Mouse (Mus musculus) Patski (cell line): ENCODE results near the gene Tmem138. TPM values are rescaled to one million over a fixed set of nuclear protein-coding genes. Genes with fewer than 3 reads are reported as not detected.

Source experiments
- ATAC-seq: fragments of 100-300 bp; one replicate; pipeline ENCODE4 v1.8.0; 2021
- CTCF ChIA-PET: fragments of 350-600 bp; sonication (Branson Sonifier 250); formaldehyde crosslinking; loops from one replicate; lab custom pipeline; 2022; ENCODE audit warnings: inconsistent platforms; lab: Charles Lee
- POLR2A ChIA-PET: fragments of 350-600 bp; sonication (Branson Sonifier 250); formaldehyde crosslinking; loops from one replicate; lab custom pipeline; 2022; ENCODE audit warnings: antibody characterized with exemption, inconsistent platforms; lab: Charles Lee
- DNase-seq: peaks from one replicate; pipeline ENCODE4 v3.0.0-alpha.2; 2011; ENCODE audit warnings: low read depth, low spot score
- H3K27me3 ChIP-seq: fragments of 371-371 bp; one replicate; pipeline ENCODE4 v1.5.1; 2021
- CTCF ChIP-seq: fragments of 100-300 bp; IDR thresholded peaks from one replicate; pipeline ENCODE4 v1.5.1; 2021
- in situ Hi-C: fragments of 300-500 bp; cut with MboI; formaldehyde crosslinking; loops from 3 replicates; pipeline ENCODE4 v1.11.1; 2018; ENCODE audit warnings: low pct_unique_long_range_greater_than_20kb, mixed read lengths
- polyA plus RNA-seq: library from polyadenylated mRNA; unstranded; gene quantifications from one replicate; pipeline ENCODE4 v1.2.3, GENCODE M21; 2021

Gene Tmem138
- polyA plus RNA-seq, 1 experiment from 2014 or later = 50.3 TPM

DNA sequence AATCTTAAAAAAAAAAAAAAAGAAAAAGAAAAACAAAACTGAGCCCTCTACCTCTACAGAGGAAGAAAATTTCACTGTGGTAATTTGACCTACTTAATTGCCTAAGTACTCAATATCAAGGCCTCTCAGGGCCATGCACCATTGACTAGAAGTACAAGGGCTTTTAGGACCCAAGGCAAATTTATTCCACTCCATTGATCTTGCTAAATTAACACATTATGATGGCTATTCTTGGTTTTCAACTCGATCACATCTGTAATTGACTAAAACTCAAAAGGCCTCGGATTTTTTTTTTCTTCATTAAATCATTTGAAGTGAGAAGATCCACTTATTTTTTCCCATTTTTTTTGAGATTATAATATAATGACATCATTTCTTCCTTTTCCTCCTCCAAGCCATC lies 19.7 kb downstream of the Tmem138 start:
- H3K27me3 ChIP-seq = no peaks in the 10 kb centered on the region
- POLR2A ChIA-PET = interaction anchor here (0.7 to 3.1 kb wide), 3 partner anchors 18 to 222 kb away, joined by 3 to 17 read pairs (median 4); partner anchors contain the start of genes Ddb1 and Tkfc
- DNase-seq = no peak
- in situ Hi-C loops = no loop called here
- TF ChIP-seq CTCF = no peak
- ATAC-seq = no peak
- CTCF ChIA-PET = interaction anchor here (3.4 kb wide), 1 partner anchor 45 kb away, joined by 11 read pairs; no protein-coding TSS in a partner anchor

DNA sequence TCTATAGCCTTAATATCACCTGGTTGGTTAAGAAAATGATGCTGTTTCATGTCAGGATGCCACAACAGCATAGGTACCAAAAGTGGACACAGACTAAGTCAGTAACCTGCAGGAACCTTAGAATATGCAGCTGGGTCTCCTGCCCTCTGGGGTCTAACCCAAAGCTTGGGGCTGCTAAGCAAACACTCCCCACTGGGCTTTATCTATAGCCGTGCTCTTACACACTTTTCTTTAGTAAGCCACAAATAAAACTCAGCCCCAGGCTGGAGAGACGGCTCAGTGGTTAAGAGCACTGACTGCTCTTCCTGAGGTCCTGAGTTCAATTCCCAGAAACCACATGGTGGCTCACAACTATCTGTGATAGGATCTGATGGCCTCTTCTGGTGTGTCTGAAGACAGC lies 20.2 kb downstream of the Tmem138 start:
- CTCF ChIA-PET = interaction anchor here (3.4 kb wide), 1 partner anchor 46 kb away, joined by 11 read pairs; no protein-coding TSS in a partner anchor
- ATAC-seq (no peak), DNase-seq (no peak)
- no peaks in the 10 kb centered on the region for H3K27me3 ChIP-seq
- no peak for TF ChIP-seq CTCF
- in situ Hi-C loops = no loop called here
- POLR2A ChIA-PET = interaction anchor here (0.7 to 3.1 kb wide), 4 partner anchors 18 to 222 kb away, joined by 3 to 17 read pairs (median 4); partner anchors contain the start of genes Ddb1 and Tkfc

DNA sequence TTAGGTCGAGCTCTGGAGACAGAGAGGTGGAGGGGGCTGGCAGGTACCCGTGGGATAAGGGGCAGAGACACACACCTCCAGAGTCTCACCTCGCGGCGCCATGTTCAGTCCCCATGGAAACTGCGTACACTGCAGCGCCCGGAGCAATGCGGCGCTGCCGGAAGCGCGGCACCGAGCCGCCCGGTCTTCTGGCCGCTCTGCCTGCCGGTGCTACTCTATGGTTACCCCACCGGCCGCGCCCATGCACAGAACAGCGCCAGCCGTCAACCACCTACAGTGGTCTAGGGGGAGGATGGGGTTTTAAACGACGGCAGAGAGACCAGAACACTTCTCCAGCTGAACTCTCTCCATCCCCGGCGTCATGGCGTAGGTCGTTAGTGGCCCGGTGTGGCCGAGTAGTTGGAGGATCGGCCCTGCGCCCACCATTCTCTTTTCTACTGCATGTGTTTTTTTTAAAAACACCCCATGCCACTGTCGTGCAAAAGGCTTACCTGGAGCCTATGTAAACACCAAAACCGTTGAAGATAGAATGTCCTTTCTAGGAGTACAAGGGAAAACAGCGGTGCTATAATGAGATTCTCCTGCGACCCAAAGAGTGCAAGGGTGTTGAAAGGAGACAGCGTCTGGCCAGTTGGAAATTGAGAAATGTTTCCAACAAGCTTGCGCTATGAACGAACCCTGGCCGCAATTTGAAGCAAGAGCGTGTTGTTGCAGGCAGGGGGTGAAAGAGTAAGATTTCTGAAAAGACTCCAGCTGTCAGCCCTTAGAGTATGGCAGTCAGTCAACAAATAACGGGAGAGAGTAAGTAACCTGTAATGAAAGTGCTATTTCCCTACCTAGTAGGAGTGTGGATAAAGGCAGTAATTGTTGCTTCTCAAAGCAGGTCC lies 21.3 kb downstream of the Tmem138 start, which contains the start of gene Tmem216:
Tmem216 (minus strand) TSS at position 615 of the 887 bp plus-strand sequence.
- peak; percentile 94 for ATAC-seq
- CTCF ChIA-PET = interaction anchor here (1.0 to 3.4 kb wide), 3 partner anchors 17 to 47 kb away, joined by 3 to 14 read pairs (median 11); no protein-coding TSS in a partner anchor
- H3K27me3 ChIP-seq = no peaks in the 10 kb centered on the region

DNA sequence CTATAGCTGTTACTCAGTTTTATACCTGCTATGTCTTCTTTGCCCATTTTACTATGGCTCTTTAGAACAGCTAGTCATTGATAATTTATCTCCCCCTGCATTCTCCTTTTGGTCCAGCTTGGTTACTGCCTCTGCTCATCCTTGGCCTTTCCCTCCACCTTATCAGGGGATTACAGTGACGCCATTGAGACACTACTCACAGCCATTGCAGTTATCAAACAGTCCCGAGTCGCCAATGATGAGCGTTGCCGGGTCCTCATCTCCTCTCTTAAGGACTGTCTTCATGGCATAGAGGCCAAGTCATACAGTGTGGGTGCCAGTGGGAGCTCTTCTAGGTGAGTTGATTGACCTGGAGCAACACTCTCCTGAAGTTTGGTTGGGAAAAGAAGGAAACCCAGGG lies 37.7 kb downstream of the Tmem138 start:
- in situ Hi-C loops = no loop called here
- ChIA-PET CTCF (interaction anchor here (0.9 to 2.5 kb wide), 5 partner anchors 9 to 36 kb away, joined by 3 to 14 read pairs (median 5); partner anchors contain the start of genes Cpsf7 and Sdhaf2), POLR2A (no interaction called here)
- TF ChIP-seq CTCF = no peak
- DNase-seq (no peak), ATAC-seq (no peak)
- no peaks in the 10 kb centered on the region for H3K27me3 ChIP-seq

More for the DNA sequence above, 21.3 kb downstream of the Tmem138 start, which contains the start of gene Tmem216:
- POLR2A ChIA-PET = interaction anchor here (0.7 to 3.1 kb wide), 9 partner anchors 10 to 53 kb away, joined by 3 to 17 read pairs (median 4); partner anchors contain the start of genes Ddb1 and Tkfc
- in situ Hi-C loops = no loop called here
- DNase-seq = no peak
- TF ChIP-seq CTCF = no peak

DNA sequence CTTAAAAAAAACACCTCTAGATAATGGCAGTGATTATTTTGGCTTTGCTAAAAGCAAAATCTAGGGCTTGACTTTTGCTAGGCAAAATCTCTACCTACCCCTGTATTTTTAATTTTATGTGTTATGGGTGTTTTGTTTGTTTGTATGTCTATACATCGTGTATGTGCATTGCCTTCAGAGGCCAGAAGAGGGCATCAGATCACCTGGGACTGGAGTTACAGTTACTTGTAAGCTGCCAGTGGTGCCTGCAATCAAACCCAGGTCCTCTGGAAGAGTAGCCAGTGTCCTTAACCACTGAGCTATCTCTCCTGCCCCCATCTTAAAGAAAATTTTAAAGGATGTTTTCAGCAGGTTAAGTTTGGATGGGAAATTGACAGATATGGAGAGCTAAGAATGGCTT lies 47.1 kb downstream of the Tmem138 start:
- in situ Hi-C loops = no loop called here
- no peaks in the 10 kb centered on the region for H3K27me3 ChIP-seq
- TF ChIP-seq CTCF = peak; percentile 50
- POLR2A ChIA-PET = no interaction called here
- DNase-seq (no peak), ATAC-seq (no peak)
- CTCF ChIA-PET = interaction anchor here (0.7 to 1.6 kb wide), 4 partner anchors 9 to 72 kb away, joined by 3 to 5 read pairs (median 4); no protein-coding TSS in a partner anchor

DNA sequence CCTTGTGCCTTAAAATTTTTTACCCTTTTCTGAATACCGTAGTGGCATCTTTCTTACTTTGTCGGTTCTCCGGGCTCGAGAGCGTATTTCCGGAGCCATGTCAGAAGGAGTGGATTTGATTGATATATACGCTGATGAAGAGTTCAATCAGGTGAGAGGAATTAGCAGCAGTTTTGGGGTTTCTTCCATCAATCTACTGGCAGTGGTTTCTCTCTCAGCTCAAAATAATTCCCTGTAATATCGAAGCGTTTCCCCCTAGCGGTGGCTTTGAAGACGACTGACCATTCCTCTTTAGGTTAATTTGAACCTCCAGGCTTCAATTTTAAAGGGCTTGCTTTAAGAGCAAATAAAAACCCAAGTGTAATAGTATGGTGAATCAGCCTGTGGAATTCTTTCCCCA lies 51.3 kb downstream of the Tmem138 start, which contains the start of gene Sdhaf2:
Sdhaf2 (minus strand) TSS at position 233 of the 400 bp plus-strand sequence.
- DNase-seq = peak; percentile 20
- no peaks in the 10 kb centered on the region for H3K27me3 ChIP-seq
- ChIA-PET CTCF (interaction anchor here (1.0 to 2.3 kb wide), 5 partner anchors 10 to 76 kb away, joined by 3 to 8 read pairs (median 4); no protein-coding TSS in a partner anchor), POLR2A (interaction anchor here (0.6 to 1.3 kb wide), 7 partner anchors 10 to 1522 kb away, joined by 3 to 4 read pairs (median 3); partner anchors contain the start of gene Tmem216)
- peak; percentile 68 for TF ChIP-seq CTCF
- ATAC-seq = no peak
- in situ Hi-C loops = no loop called here

DNA sequence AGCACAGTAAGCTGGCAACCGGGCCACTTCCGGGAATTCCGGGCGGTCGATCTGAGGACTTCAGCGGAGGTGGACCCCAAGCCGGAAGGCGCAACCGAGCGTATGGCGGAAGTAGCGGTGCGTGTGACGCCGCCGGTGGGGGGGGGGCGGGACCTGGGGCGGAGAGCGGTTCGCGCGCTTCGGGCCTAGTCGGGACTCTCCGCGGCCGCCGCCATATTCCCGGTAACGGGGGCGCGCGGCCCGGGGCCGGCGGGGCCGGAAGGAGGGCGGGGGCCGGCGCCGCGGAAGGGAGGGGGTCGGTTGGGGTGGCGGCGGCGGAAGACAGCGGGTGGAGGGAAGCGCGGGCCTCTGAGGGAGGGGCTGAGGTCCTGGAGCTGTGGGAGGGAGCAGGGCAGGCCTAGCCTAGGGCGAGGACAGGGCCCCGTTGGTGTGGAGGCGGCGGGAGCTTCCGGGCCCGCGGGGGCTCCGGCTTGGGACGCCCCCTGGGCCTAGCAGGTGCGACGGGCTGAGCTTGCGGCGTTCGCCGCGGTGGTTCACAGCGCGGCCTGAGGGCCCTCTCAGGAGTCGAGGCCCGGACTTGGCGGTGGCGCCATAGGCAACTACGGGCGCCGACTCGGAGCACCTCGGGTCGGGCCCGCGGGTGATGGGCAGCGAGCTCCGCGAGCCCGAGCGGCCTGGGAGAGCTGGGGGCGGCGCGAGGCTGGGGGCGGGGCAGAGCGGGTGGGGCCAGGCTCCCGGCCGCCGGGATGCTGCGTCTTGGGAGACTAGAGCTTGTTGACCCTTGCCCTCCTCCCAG lies 51.9 kb downstream of the Tmem138 start, which contains the start of gene Cpsf7:
Cpsf7 (plus strand) TSS at position 161 of the 796 bp plus-strand sequence.
- no peak for TF ChIP-seq CTCF
- CTCF ChIA-PET = interaction anchor here (1.1 to 2.3 kb wide), 5 partner anchors 11 to 77 kb away, joined by 3 to 8 read pairs (median 4); no protein-coding TSS in a partner anchor
- H3K27me3 ChIP-seq = no peaks in the 10 kb centered on the region
- DNase-seq = peak; percentile 58
- POLR2A ChIA-PET = interaction anchor here (0.6 to 1.3 kb wide), 7 partner anchors 11 to 291 kb away, joined by 3 to 4 read pairs (median 3); partner anchors contain the start of gene Tmem216
- ATAC-seq = peak; percentile 83
- in situ Hi-C loops = no loop called here

DNA sequence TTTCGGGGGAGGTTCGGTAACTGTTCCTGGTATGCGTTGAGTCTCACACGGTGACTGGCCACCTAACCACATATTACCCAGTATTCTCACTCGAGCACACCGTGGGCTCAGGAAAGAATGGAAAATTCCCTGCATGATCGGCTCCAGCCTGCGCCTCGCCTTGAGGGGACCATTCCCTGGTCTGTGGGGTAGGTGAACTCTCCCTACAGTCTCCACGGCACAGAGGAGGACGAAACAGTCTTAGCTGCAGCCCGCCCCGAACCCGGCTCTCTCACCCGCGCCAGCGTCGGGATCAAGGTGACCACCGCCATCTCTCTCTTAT lies 52.4 kb downstream of the Tmem138 start:
- H3K27me3 ChIP-seq = no peaks in the 10 kb centered on the region
- DNase-seq = peak; percentile 20
- ChIA-PET POLR2A (interaction anchor here (0.6 to 1.2 kb wide), 2 partner anchors 19 to 36 kb away, joined by 3 read pairs; no protein-coding TSS in a partner anchor), CTCF (interaction anchor here (1.1 to 2.3 kb wide), 2 partner anchors 12 to 15 kb away, joined by 4 to 8 read pairs; no protein-coding TSS in a partner anchor)
- in situ Hi-C loops = no loop called here
- TF ChIP-seq CTCF = no peak
- ATAC-seq = peak; percentile 45

DNA sequence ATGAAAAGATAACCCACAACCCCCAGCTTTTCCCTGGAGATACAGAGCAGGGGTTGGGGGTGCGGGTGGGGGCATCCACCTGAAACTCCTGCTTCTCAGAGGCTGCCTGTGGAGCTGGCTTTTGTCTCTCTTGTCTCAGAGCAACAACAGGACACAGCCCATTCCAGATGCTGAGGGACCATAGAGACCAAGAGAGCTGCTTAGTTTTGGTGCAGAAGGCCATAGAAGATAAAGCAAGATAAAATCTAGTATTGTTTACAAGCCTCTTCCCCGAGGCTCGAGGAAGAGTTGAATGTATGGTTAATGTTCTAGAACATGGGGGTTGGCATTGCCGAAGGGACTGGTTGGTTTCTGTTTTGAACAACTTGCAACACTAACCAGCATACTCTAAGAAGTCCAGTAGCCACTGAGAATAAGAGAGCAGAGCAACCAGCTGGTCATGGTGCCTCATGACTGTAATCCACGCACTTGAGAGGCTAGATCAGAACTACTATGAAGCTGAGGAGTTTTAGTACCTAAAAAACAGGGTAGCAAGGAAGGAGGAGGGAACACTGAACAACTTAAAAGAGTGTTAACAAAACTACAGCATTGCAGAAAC lies 53.6 kb downstream of the Tmem138 start:
- no peak for ATAC-seq
- H3K27me3 ChIP-seq = no peaks in the 10 kb centered on the region
- ChIA-PET CTCF (interaction anchor here (2.9 kb wide), 1 partner anchor 22 kb away, joined by 12 read pairs; no protein-coding TSS in a partner anchor), POLR2A (no interaction called here)
- no peak for DNase-seq
- TF ChIP-seq CTCF = no peak
- in situ Hi-C loops = no loop called here
